Mouse (Mus musculus): ENCODE data around the gene Fads6.

Gene Fads6

GRCm38 (mm10) chr11:115297214-115297826 is at the start of gene Fads6:
Gene Fads6 (minus strand): TSS chr11:115297663.
- peak; percentile 74 for DNase-seq

GRCm38 (mm10) chr11:115345515-115345914 is 48.1 kb upstream of the Fads6 start:
- DNase-seq, result peak; percentile 78

- DNase-seq, result no peak
These were observed 47.5 kb upstream of the Fads6 start for GRCm38 (mm10) chr11:115344967-115345366.

- DNase-seq, result no peak
These were observed 44.4 kb upstream of the Fads6 start for GRCm38 (mm10) chr11:115341866-115342265.

- no peak for DNase-seq
These were observed 43.8 kb upstream of the Fads6 start for GRCm38 (mm10) chr11:115341246-115341645.

GRCm38 (mm10) chr11:115337826-115338225 is 40.4 kb upstream of the Fads6 start:
- DNase-seq, result no peak

GRCm38 (mm10) chr11:115337350-115337749 is 39.9 kb upstream of the Fads6 start:
- DNase-seq, result no peak

- peak; percentile 53 for DNase-seq
These were observed 38.7 kb upstream of the Fads6 start for GRCm38 (mm10) chr11:115336115-115336514.

- no peak for DNase-seq
These were observed 37.8 kb upstream of the Fads6 start for GRCm38 (mm10) chr11:115335223-115335622.

GRCm38 (mm10) chr11:115334531-115334930 is 37.1 kb upstream of the Fads6 start, which contains the start of gene Otop3:
Gene Otop3 (plus strand): TSS chr11:115334731.
- peak; percentile 47 for DNase-seq

- no peak for DNase-seq
These were observed 31.9 kb upstream of the Fads6 start for GRCm38 (mm10) chr11:115329339-115329738.

- DNase-seq, result no peak
These were observed 29.3 kb upstream of the Fads6 start for GRCm38 (mm10) chr11:115326730-115327129.

GRCm38 (mm10) chr11:115323354-115323753 is 25.9 kb upstream of the Fads6 start:
- DNase-seq, result no peak

- peak; percentile 84 for DNase-seq
These were observed 24.6 kb upstream of the Fads6 start, which contains the start of gene Ush1g for GRCm38 (mm10) chr11:115321906-115322693. Gene Ush1g (minus strand): TSS chr11:115322041.

- DNase-seq, result peak; percentile 44
These were observed 22.4 kb upstream of the Fads6 start for GRCm38 (mm10) chr11:115319704-115320383.

- DNase-seq, result peak; percentile 39
These were observed 21.0 kb upstream of the Fads6 start for GRCm38 (mm10) chr11:115318245-115319027.

- no peak for DNase-seq
These were observed 19.7 kb upstream of the Fads6 start for GRCm38 (mm10) chr11:115317204-115317603.

- no peak for DNase-seq
These were observed 16.8 kb upstream of the Fads6 start for GRCm38 (mm10) chr11:115314249-115314648.

- DNase-seq, result no peak
These were observed 11.3 kb upstream of the Fads6 start for GRCm38 (mm10) chr11:115308781-115309180.

- no peak for DNase-seq
These were observed 9.4 kb upstream of the Fads6 start, which contains the start of gene Otop2 for GRCm38 (mm10) chr11:115306863-115307262. Gene Otop2 (plus strand): TSS chr11:115307163.

- no peak for DNase-seq
These were observed 5.7 kb upstream of the Fads6 start for GRCm38 (mm10) chr11:115303167-115303566.

- DNase-seq, result no peak
These were observed 3.9 kb upstream of the Fads6 start for GRCm38 (mm10) chr11:115301351-115301750.

- DNase-seq, result no peak
These were observed 3.3 kb upstream of the Fads6 start for GRCm38 (mm10) chr11:115300745-115301144.
